In the genomic region with DNA sequence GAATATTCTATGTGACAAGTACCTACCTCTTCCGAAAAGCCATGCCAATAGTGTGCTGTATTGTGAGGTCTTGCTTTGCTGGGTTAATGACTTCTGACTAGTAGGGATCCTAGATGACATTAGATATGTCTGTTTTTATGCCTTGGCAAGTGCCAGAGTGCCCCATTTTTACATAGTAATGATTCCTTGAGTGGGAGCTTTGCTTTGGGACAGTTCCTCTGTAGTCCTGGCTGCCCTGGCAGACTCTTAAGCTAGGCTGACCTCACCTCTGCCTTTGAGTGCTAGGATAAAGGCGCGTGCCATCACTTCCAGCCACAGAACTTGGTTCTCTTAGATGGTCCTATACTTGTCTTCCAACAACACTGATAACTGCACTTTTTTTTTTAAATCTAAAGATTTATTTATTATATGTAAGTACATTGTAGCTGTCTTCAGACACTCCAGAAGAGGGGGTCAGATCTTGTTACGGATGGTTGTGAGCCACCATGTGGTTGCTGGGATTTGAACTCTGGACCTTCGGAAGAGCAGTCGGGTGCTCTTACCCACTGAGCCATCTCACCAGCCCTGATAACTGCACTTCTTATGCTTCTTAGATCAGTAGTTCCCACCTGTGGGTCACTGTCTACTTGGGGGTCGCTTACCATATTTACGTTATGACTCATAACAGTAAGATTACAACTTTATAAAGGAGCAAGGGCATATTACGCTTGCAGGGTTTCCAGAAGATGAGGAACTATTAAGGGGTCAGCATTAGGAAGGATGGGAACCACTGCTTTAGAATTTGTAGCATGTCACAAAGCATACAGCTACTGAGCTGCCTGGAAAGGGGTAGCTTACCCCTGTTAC, we compare ENCODE assay signal across 1 mouse cellular context.
TF ChIP-seq lines count a peak whose summit lies in the region.

No protein-coding gene starts in this region.

TF ChIP-seq in MEL, 35 proteins besides CTCF, POLR2A, EP300 and RAD21 (continued from another document):
- TF ChIP-seq E2F4 (IDR thresholded peaks at IDR 0.05; ENCODE audit: borderline replicate concordance, low read depth, low read length) = no peak
- no peak for TF ChIP-seq ZNF384 (IDR thresholded peaks at IDR 0.05; ENCODE audit: low read depth, low read length)
- no peak for TF ChIP-seq CHD1 (IDR thresholded peaks at IDR 0.05; ENCODE audit: low read depth, low read length)
- TF ChIP-seq MAZ (IDR thresholded peaks at IDR 0.05; ENCODE audit: low read depth, low read length) = no peak
- TF ChIP-seq TBP (IDR thresholded peaks at IDR 0.05; ENCODE audit: low read depth, low read length) = peak; percentile 87
- TF ChIP-seq USF2 (IDR thresholded peaks at IDR 0.05; ENCODE audit: borderline replicate concordance in 1 of 2, insufficient read depth in 1 of 2, low read depth in 1 of 2, low read length in 2 of 2) = no peak
- TF ChIP-seq ZKSCAN1 (IDR thresholded peaks at IDR 0.05; ENCODE audit: low read depth, low read length) = no peak
- TF ChIP-seq ETS1 (IDR thresholded peaks at IDR 0.05; ENCODE audit: low read depth, low read length) = no peak
- TF ChIP-seq NELFE (IDR thresholded peaks at IDR 0.05; ENCODE audit: low read depth, low read length) = no peak
- TF ChIP-seq ELF1 (IDR thresholded peaks at IDR 0.05; ENCODE audit: low read depth, low read length) = no peak
- 0 out of 2 replicates have a peak, but pooled peaks have one; percentile 5 for TF ChIP-seq BHLHE40 (IDR thresholded peaks at IDR 0.05; ENCODE audit: borderline replicate concordance, low read depth, low read length)
- TF ChIP-seq SIN3A (IDR thresholded peaks at IDR 0.05; ENCODE audit: low read length) = no peak
- peak; percentile 34; the same call in 1 of the 2 replicates for TF ChIP-seq CHD2 (IDR thresholded peaks at IDR 0.05; ENCODE audit: low read length)
- no peak for TF ChIP-seq MXI1 (IDR thresholded peaks at IDR 0.05; ENCODE audit: low read depth, low read length)
- no peak for TF ChIP-seq MYB (IDR thresholded peaks at IDR 0.05; ENCODE audit: low read depth, low read length)
